Mouse (Mus musculus) spleen, adult 2 months (tissue): Measurements from ENCODE around the gene Atg9b. TPM values are rescaled to one million over a fixed set of nuclear protein-coding genes. Genes with fewer than 3 reads are reported as not detected.

Experiments used
- DNase-seq, 2 experiments: peaks; one replicate each; pipeline versions ENCODE4 v3.0.0 to v3.0.0-alpha.2; 2012 to 2021; ENCODE audit warnings: low spot score in 2 of 2, low read depth in 1 of 2
- H3K27ac ChIP-seq: fragments of 200-500 bp; 2 replicates; pipeline ENCODE4 v1.5.1; 2012; ENCODE audit warnings: low read length, inconsistent platforms; ENCODE audit not compliant: insufficient read depth
- H3K27me3 ChIP-seq: fragments of 200-500 bp; 2 replicates; pipeline ENCODE4 v1.6.1; 2012; ENCODE audit warnings: mild to moderate bottlenecking, moderate library complexity, low read length, inconsistent platforms; ENCODE audit not compliant: control insufficient read depth, insufficient read depth
- H3K36me3 ChIP-seq: fragments of 200-500 bp; 2 replicates; pipeline ENCODE4 v1.6.1; 2012; ENCODE audit warnings: mild to moderate bottlenecking, low read length, inconsistent platforms; ENCODE audit not compliant: control insufficient read depth, insufficient read depth
- H3K4me1 ChIP-seq: fragments of 200-500 bp; 2 replicates; pipeline ENCODE4 v1.6.1; 2011; ENCODE audit warnings: inconsistent platforms; ENCODE audit not compliant: control insufficient read depth, insufficient read depth, insufficient read length
- H3K4me3 ChIP-seq: fragments of 200-500 bp; 2 replicates; pipeline ENCODE4 v1.5.1; 2011; ENCODE audit warnings: mild to moderate bottlenecking, inconsistent platforms; ENCODE audit not compliant: insufficient read depth, insufficient read length; ENCODE audit errors: extremely low read depth
- CTCF ChIP-seq: fragments of 200-500 bp; IDR thresholded peaks from 2 replicates; pipeline ENCODE4 v1.5.1; 2011; ENCODE audit warnings: mild to moderate bottlenecking, inconsistent platforms; ENCODE audit not compliant: insufficient read depth, insufficient read length, insufficient replicate concordance; ENCODE audit errors: extremely low read depth
- POLR2A ChIP-seq: fragments of 200-500 bp; IDR thresholded peaks from 2 replicates; pipeline ENCODE4 v1.6.1; 2011; ENCODE audit warnings: low read depth, low read length, inconsistent platforms
- WGBS: fragments of 180-500 bp; shearing (Covaris S2); methylation state at CpG from one replicate; pipeline ENCODE4 v1.1.7; 2018; 5-methylcytosine and 5-hydroxymethylcytosine counted together
- polyA plus RNA-seq: library from polyadenylated mRNA; depleted of rRNA; stranded (reverse); fragments of >200 nt; gene quantifications from 2 replicates; pipeline ENCODE4 v1.2.3, GENCODE M21; 2012

The Atg9b gene
- polyA plus RNA-seq, 1 experiment: 0.71 TPM

- Histone ChIP-seq H3K27me3 (no peaks in the 10 kb centered on the region), H3K4me3 (no peak overlapping the region), H3K36me3 (no peaks in the 10 kb centered on the region), H3K27ac (no peak overlapping the region), H3K4me1 (no peaks in the 10 kb centered on the region)
- WGBS: under 1% methylated on average over 7 of the region's 7 CpGs
- DNase-seq: peak; percentile 50 to 67
- TF ChIP-seq POLR2A (no peak), CTCF (peak; percentile 90; the same call in 1 of the 2 replicates)
Measured at GRCm38 (mm10) chr5:24360792-24361454, 31.0 kb downstream of the Atg9b start.

GRCm38 (mm10) chr5:24357461-24357860 lies 34.5 kb downstream of the Atg9b start:
- 14% methylated on average over 7 of the region's 7 CpGs for WGBS

GRCm38 (mm10) chr5:24356764-24357163 lies 35.2 kb downstream of the Atg9b start:
- no peaks in the 10 kb centered on the region for H3K36me3 ChIP-seq
- H3K4me1 ChIP-seq: peaks cover 7% of the 10 kb centered on the region
- 63% methylated on average over 4 of the region's 4 CpGs for WGBS
- H3K4me3 ChIP-seq: no peak overlapping the region
- H3K27ac ChIP-seq: no peak overlapping the region
- H3K27me3 ChIP-seq: peaks cover 4% of the 10 kb centered on the region
- TF ChIP-seq POLR2A (no peak), CTCF (no peak)
- DNase-seq: no peak

More at GRCm38 (mm10) chr5:24357461-24357860, 34.5 kb downstream of the Atg9b start:
- Histone ChIP-seq H3K4me1 (peaks cover under 1% of the 10 kb centered on the region; the same call in 1 of the 2 replicates), H3K27ac (no peak overlapping the region), H3K36me3 (no peaks in the 10 kb centered on the region), H3K4me3 (no peak overlapping the region), H3K27me3 (no peaks in the 10 kb centered on the region)
- peak; percentile 47 to 50 for DNase-seq
- TF ChIP-seq POLR2A (no peak), CTCF (peak; percentile 33; the same call in 1 of the 2 replicates)

- Histone ChIP-seq H3K27me3 (peaks cover 13% of the 10 kb centered on the region), H3K4me1 (peaks cover 14% of the 10 kb centered on the region), H3K4me3 (no peak overlapping the region), H3K27ac (no peak overlapping the region), H3K36me3 (no peaks in the 10 kb centered on the region)
- no peak for TF ChIP-seq CTCF
- no peak for TF ChIP-seq POLR2A
- WGBS: 72% methylated on average over 4 of the region's 4 CpGs
- no peak for DNase-seq
Measured at GRCm38 (mm10) chr5:24353327-24353726, 38.6 kb downstream of the Atg9b start.

GRCm38 (mm10) chr5:24352251-24352859 lies 39.6 kb downstream of the Atg9b start:
- Histone ChIP-seq H3K4me3 (no peak overlapping the region), H3K36me3 (no peaks in the 10 kb centered on the region), H3K27ac (no peak overlapping the region), H3K4me1 (peaks cover 19% of the 10 kb centered on the region), H3K27me3 (peaks cover 13% of the 10 kb centered on the region)
- DNase-seq: no peak
- 16% methylated on average over 24 of the region's 24 CpGs for WGBS
- no peak for TF ChIP-seq CTCF
- TF ChIP-seq POLR2A: no peak

- WGBS: under 1% methylated on average over 36 of the region's 41 CpGs
- H3K4me3 ChIP-seq: peak overlapping the region; percentile 43; the same call in 1 of the 2 replicates
- no peak overlapping the region for H3K27ac ChIP-seq
- TF ChIP-seq POLR2A (no peak), CTCF (no peak)
- H3K27me3 ChIP-seq: peaks cover 13% of the 10 kb centered on the region
- H3K36me3 ChIP-seq: no peaks in the 10 kb centered on the region
- peaks cover 19% of the 10 kb centered on the region for H3K4me1 ChIP-seq
- DNase-seq: peak in 1 of 2 experiments; percentile 21
Measured at GRCm38 (mm10) chr5:24351701-24352171, 40.2 kb downstream of the Atg9b start.

GRCm38 (mm10) chr5:24351278-24351677 lies 40.7 kb downstream of the Atg9b start, which contains the start of gene Kcnh2:
Kcnh2 (minus strand) TSS chr5:24351604.
- Histone ChIP-seq H3K27me3 (peaks cover 13% of the 10 kb centered on the region), H3K27ac (no peak within 1 kb of the TSS), H3K4me3 (peak within 1 kb of the TSS; percentile 43; the same call in 1 of the 2 replicates), H3K36me3 (no peaks in the 10 kb centered on the region), H3K4me1 (peaks cover 19% of the 10 kb centered on the region)
- TF ChIP-seq CTCF (no peak), POLR2A (no peak)
- WGBS: 0% methylated on average over 27 of the region's 53 CpGs
- DNase-seq: no peak
